Mouse (Mus musculus) inflammation-experienced regulatory T-cells, adult 6 months (primary cell): ENCODE data around the gene Otog. TPM values are rescaled to one million over a fixed set of nuclear protein-coding genes. Genes with fewer than 3 reads are reported as not detected.

Source experiments
- ATAC-seq: one replicate; pipeline ENCODE4 v1.8.0; 2017
- polyA plus RNA-seq, 3 experiments: library from polyadenylated mRNA; unstranded; fragments of 100-300 nt; shearing (Covaris generic); gene quantifications; one replicate each; pipeline ENCODE4 v1.2.1; 2017

Otog gene
- not detected for polyA plus RNA-seq

DNA sequence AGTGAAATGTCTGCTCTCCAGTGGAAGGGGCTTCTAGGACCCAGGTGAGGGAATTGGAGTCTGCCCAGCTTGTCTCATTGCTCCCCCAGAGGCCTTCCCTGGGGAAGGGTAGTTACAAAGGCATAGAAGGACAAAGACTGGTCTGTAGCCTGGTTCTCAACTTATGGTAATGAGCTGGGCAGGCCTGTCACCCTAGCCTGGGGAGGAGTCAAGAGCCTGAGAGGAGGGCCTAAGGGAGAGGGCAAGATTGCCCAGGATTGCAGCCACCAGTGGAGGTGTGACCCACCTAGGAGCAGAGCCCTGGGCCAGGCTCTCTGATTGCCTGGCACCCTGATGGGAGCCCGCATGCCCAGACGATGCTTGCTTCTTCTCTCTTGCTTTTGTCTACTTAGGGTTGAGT is at the start of gene Otog:
Otog (plus strand) TSS at position 292 of the 400 bp plus-strand sequence.
- no peak for ATAC-seq

GRCm38 (mm10) chr7:46195356-46195755 is 45.4 kb upstream of the Otog start:
- ATAC-seq, result no peak

DNA sequence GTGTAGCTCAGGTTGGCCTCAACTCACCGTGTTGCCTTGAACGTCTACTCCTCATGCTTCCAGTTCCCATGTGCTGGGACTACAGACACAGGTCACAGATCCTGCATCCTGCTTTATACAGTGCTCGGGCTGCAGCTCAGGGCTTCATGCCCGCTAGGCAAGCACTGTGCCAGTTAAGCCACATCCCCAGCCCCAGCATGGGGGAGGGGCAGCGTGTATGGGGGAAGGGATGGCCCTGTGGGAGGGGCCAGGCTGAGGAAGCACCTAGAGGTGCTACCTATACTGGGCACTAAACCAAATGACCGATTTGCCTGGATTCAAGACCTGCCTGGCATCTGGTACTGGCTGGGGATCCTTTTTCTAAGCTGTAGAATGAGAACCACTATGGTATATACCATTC is 40.8 kb upstream of the Otog start:
- no peak for ATAC-seq

- no peak for ATAC-seq
Measured at GRCm38 (mm10) chr7:46201649-46202048, 39.1 kb upstream of the Otog start.

DNA sequence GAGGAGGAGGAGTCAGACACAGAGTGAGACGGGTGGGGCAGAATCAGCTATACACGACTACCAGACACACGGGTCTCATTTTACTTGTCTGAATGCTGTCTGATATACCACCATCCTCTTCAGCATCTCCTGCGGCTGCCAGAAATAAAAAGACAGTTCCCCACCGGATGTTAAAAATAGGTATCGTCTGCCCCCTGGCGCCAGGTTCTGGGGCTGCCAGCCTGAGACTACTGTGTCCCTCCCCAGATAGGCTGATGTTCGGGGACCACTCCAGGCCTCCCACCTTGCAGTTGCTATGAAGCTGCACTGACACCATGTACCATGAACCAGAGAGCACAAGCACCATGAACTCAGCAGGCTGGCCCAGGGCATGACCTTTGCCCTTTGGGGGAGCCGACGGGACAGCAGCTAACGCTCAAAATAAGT is 36.7 kb upstream of the Otog start:
- ATAC-seq, result no peak

DNA sequence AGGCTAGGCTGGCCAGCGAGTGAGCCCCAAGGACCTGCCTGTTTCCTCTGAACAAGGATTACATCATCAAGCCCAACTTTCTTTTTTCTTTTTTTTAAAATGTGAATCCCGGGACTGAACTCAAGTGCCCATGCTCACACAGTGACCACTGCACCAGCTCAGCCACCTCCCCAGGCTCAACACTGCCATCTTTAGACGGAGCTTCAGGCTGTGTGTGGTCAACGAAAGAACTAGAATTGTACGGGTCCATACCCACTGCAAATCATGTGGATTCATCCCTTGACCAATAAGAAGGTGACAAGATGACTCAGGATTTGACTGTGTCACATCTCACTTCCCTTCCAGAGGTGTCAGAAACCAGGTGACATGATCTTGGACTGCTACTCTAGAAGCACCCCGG is 36.0 kb upstream of the Otog start:
- ATAC-seq, result no peak

- ATAC-seq, result no peak
Measured at GRCm38 (mm10) chr7:46208131-46208530, 32.7 kb upstream of the Otog start.

DNA sequence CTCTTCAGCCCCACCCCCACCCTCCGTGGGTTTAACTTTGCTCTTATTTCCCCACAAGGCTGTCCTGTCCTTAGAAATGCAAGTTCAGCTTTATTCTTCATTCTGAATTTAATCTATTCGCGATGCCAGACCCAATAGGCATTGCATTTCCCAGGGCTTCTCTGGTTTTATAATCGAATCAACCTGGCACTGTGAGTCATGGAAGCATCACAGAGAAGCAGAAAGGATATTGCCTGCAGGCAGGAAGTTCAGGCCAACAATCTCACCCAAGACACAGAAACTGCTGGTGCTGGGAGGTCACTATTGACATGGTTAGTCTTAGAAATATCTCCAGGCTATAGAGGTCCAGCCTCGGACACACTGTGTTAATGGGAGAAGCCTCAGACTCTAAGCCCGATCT is 30.5 kb upstream of the Otog start:
- no peak for ATAC-seq

DNA sequence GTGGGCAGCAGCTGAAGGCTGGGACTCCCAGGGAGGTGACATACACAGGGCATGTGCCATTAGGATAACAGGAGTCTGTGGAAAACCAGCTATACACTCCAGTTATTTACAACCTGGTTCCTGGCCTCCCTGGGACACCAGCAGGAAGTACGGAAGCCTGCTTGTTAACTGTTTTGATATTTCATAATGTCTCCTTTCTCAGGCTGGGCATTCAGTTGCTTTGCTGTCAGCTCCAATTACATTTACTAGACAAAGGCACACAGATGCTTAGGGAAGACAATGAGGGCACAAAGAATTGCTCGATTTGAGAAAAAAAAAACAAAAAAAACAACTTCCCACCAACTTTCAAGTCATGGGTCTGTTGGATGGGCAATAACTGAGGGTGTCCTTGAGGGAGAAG is 24.3 kb upstream of the Otog start:
- no peak for ATAC-seq

DNA sequence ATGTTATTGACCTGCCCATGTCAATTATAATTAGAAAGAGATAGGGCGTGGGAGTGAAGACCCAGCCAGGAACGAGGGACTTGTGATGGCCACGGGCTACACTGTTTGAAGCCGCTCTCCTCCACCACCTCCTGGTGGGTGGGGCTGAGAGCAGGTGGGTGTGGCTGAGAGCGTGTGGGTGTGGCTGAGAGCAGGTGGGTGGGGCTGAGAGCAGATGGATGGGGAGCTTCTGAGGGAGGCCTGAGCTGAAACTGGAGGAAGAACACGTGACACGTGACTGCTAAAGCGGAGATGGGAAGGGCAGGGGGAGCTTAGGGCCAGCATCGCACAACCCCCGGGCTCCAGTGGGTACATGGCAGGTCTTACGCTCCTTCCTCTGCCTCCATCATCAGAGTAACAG is 22.4 kb upstream of the Otog start:
- no peak for ATAC-seq

- ATAC-seq, result no peak
Measured at GRCm38 (mm10) chr7:46220591-46221129, 20.1 kb upstream of the Otog start.

GRCm38 (mm10) chr7:46226253-46226652 is 14.5 kb upstream of the Otog start:
- ATAC-seq, result no peak

GRCm38 (mm10) chr7:46226936-46227335 is 13.9 kb upstream of the Otog start:
- no peak for ATAC-seq

- no peak for ATAC-seq
Measured at GRCm38 (mm10) chr7:46235948-46236347, 4.8 kb upstream of the Otog start.

GRCm38 (mm10) chr7:46236363-46236762 is 4.4 kb upstream of the Otog start:
- ATAC-seq, result no peak

- ATAC-seq, result no peak
Measured at GRCm38 (mm10) chr7:46237192-46237591, 3.6 kb upstream of the Otog start.

- no peak for ATAC-seq
Measured at GRCm38 (mm10) chr7:46238346-46238745, 2.4 kb upstream of the Otog start, which contains the start of gene Ush1c. Gene Ush1c, minus strand, starts transcription at chr7:46238503.

- ATAC-seq, result no peak
Measured at GRCm38 (mm10) chr7:46240091-46240490, 696 bp upstream of the Otog start.

DNA sequence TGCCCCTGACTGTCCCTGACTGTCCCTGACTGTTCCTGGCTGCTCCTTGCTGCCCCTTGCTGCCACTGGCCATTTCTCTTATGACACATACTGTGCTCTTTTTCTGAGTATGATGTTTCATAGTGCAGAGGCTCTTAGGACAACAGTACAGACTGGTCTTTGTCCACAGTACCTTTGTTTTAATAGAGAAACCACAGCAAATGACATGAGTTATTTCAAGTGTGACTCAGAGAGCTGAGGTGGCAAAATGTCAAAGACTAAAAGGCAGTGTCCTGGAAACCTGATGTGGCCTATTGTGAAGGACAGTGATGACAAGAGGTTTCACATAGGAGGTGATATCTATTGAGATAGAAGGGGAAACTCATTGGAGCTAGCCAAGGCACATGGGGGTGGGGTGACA is 6.1 kb downstream of the Otog start:
- no peak for ATAC-seq

GRCm38 (mm10) chr7:46247606-46248005 is 6.8 kb downstream of the Otog start:
- no peak for ATAC-seq

- no peak for ATAC-seq
Measured at GRCm38 (mm10) chr7:46251841-46252240, 11.1 kb downstream of the Otog start.

DNA sequence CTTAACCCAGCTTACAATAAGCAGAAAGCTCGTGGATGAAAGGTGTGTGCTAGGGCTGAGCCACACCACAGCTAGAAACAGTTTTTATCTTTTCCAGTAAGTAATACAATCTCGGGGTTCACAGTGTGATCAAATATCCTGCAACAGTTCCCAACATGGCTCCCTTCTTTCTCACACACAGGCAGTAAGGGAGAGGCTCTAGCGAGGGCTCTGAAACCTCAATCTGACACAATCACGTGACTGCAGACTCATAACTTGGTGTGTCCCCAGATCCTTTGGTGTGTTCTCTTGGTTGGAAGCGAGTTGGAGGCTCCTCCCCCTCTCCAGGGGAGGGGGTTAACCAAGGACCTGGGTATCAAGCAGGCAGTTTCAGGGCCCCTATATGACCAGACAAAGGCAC is 35.4 kb downstream of the Otog start:
- ATAC-seq, result no peak

GRCm38 (mm10) chr7:46279946-46280345 is 39.2 kb downstream of the Otog start:
- ATAC-seq, result no peak

GRCm38 (mm10) chr7:46280896-46281295 is 40.1 kb downstream of the Otog start:
- ATAC-seq, result no peak

DNA sequence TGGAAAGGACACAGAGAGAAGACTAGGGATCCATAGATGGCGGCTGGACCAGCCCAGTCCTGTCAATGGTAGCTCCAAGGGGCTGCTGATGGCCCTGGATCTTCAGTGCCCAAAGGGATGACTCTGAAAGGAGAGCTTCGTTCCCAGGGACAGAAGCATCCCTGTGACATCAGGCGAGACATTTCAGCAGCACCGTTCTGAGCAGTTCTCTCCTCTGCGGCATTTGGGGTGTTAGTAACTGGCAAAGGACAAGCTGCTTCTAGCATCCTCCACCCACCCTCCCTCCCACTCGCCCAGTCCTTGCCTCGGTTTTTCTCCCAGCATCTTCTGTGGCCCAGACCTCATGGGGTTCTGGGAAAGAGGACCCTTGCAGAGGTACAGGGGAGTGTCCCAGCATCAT is 41.5 kb downstream of the Otog start:
- ATAC-seq, result no peak
